Mouse (Mus musculus) heart, embryonic 13.5 days (tissue): Measurements from ENCODE around the gene Pofut1. TPM values are rescaled to one million over a fixed set of nuclear protein-coding genes. Genes with fewer than 3 reads are reported as not detected.
"Not testable (repeated sequence)": the region's sequence is repeated elsewhere in the genome, so short reads cannot be mapped to it uniquely, and the experiment has no call there.

Experiments
- ATAC-seq: fragments of 200-750 bp; cut with Nextera tagmentation; 2 replicates; pipeline ENCODE4 v1.8.0; 2017; ENCODE audit warnings: moderate TSS enrichment; ENCODE audit not compliant: insufficient number of reproducible peaks, low FRiP score, low TSS enrichment; ENCODE audit errors: extremely low read depth
- H3K27ac ChIP-seq: fragments of 300-500 bp; sonication (generic); replicated peaks from 2 replicates; pipeline ENCODE4 v1.5.1; 2015; ENCODE audit warnings: moderate library complexity, mild to moderate bottlenecking, inconsistent platforms
- H3K27me3 ChIP-seq: fragments of 300-500 bp; sonication (generic); replicated peaks from 2 replicates; pipeline ENCODE4 v1.6.1; 2015; ENCODE audit warnings: mild to moderate bottlenecking, inconsistent platforms
- H3K36me3 ChIP-seq: fragments of 300-500 bp; sonication (generic); 2 replicates; pipeline ENCODE4 v1.6.1; 2015; ENCODE audit warnings: mild to moderate bottlenecking, inconsistent platforms
- H3K4me1 ChIP-seq: fragments of 300-500 bp; sonication (generic); 2 replicates; pipeline ENCODE4 v1.6.1; 2015; ENCODE audit warnings: inconsistent platforms
- H3K4me2 ChIP-seq: fragments of 300-500 bp; sonication (generic); 2 replicates; pipeline ENCODE4 v1.6.1; 2015; ENCODE audit warnings: inconsistent platforms, mild to moderate bottlenecking, moderate library complexity
- H3K4me3 ChIP-seq: fragments of 300-500 bp; sonication (generic); 2 replicates; pipeline ENCODE4 v1.5.1; 2015; ENCODE audit warnings: moderate library complexity, mild to moderate bottlenecking, inconsistent platforms
- H3K9ac ChIP-seq: fragments of 300-500 bp; sonication (generic); 2 replicates; pipeline ENCODE4 v1.6.1; 2015; ENCODE audit warnings: inconsistent platforms, mild to moderate bottlenecking, moderate library complexity
- H3K9me3 ChIP-seq: fragments of 300-500 bp; sonication (generic); 2 replicates; pipeline ENCODE4 v1.6.1; 2016; ENCODE audit warnings: inconsistent platforms
- WGBS: fragments of 180-500 bp; shearing (Covaris S2); methylation state at CpG from one replicate; pipeline ENCODE4 v1.1.7; 2015; ENCODE audit warnings: mixed read lengths; 5-methylcytosine and 5-hydroxymethylcytosine counted together
- polyA plus RNA-seq: library from polyadenylated mRNA; unstranded; fragments of >200 nt; fragmentation: Nextera tagmentation; extraction: Ambion mirVana; gene quantifications from 2 replicates; pipeline ENCODE4 v1.2.1, GENCODE M21; 2015

Gene Pofut1
- polyA plus RNA-seq, 1 experiment from 2014 or later, result 4.6 TPM

DNA sequence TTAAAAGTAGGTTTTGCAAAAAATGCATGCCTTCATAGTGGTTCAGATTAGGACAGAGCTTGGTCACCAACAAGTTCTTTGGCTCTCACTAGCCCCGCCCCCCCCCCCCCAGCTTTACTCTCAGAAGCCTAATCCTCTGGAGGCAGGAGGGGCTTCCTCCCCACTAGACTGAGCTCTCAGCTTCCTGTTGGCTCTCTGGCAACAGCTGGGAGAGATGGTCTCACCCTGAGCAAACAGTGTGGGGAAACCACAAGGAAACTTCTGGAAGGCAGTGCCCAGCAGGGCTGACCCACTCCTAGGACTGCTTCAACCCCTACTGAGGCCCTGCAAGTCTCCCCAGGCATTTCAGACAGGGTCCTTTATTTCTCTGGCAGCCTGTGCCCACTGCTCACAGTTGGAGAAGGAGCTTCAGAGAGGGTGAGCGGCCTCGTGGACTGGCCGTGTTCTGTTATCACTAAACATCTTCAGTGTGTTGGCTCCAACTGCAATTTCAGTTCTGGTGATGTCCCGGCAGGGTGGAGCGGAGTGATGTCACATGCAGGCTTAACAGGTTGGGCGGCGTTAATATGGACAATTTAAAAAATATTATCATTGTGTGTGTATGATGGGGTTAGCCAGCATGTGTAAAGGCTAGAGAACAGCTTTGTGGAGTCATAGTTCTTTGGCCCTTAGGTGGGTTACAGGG, 29.0 kb downstream of the Pofut1 start:
- peaks cover 21% of the 10 kb centered on the region for H3K36me3 ChIP-seq
- not testable (repeated sequence) for H3K4me2 ChIP-seq, H3K9ac ChIP-seq, H3K27me3 ChIP-seq, H3K4me1 ChIP-seq, H3K4me3 ChIP-seq, ATAC-seq, H3K9me3 ChIP-seq, H3K27ac ChIP-seq
- 52% methylated on average over 8 of the region's 8 CpGs for WGBS

DNA sequence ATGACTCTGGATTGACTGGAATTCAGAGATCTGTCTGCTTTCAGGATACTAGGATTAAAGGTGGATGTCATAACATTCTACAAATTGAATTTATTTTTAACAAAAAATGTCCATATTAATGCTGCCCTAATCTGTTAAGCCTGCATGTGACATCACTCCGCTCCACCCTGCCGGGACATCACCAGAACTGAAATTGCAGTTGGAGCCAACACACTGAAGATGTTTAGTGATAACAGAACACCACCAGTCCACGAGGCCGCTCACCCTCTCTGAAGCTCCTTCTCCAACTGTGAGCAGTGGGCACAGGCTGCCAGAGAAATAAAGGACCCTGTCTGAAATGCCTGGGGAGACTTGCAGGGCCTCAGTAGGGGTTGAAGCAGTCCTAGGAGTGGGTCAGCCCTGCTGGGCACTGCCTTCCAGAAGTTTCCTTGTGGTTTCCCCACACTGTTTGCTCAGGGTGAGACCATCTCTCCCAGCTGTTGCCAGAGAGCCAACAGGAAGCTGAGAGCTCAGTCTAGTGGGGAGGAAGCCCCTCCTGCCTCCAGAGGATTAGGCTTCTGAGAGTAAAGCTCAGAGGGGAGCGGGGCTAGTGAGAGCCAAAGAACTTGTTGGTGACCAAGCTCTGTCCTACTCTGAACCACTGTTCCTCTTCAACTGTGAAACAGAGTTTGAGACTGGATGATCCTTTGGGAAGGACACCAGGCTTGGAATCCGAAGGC, 33.0 kb downstream of the Pofut1 start:
- not testable (repeated sequence) for ATAC-seq, H3K27ac ChIP-seq, H3K36me3 ChIP-seq, H3K4me1 ChIP-seq, H3K4me3 ChIP-seq, H3K27me3 ChIP-seq, H3K9ac ChIP-seq, H3K4me2 ChIP-seq, H3K9me3 ChIP-seq
- 63% methylated on average over 6 of the region's 6 CpGs for WGBS

DNA sequence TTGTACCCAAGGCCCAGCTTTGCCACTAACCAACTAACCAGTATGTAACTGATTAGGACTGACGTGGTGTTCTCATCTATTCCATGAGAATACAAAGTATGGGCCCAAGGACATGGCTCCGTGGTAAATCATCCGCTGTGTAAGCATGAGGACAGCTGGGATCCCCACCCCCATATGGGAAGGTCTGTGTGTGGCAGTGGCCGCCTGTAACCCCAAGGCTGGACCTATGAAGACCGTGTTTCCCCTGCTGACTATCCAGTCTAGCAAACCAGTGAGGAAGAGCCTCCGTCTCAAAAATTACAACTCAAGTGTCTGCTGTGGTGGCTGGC, 33.5 kb downstream of the Pofut1 start:
- WGBS, result 75% methylated on average over 6 of the region's 6 CpGs
- no peak for ATAC-seq
- Histone ChIP-seq H3K27ac (no peak overlapping the region), H3K27me3 (no peaks in the 10 kb centered on the region), H3K9me3 (no peaks in the 10 kb centered on the region), H3K4me1 (no peaks in the 10 kb centered on the region), H3K9ac (no peak overlapping the region), H3K4me3 (no peak overlapping the region), H3K4me2 (no peak overlapping the region), H3K36me3 (no peaks in the 10 kb centered on the region)

DNA sequence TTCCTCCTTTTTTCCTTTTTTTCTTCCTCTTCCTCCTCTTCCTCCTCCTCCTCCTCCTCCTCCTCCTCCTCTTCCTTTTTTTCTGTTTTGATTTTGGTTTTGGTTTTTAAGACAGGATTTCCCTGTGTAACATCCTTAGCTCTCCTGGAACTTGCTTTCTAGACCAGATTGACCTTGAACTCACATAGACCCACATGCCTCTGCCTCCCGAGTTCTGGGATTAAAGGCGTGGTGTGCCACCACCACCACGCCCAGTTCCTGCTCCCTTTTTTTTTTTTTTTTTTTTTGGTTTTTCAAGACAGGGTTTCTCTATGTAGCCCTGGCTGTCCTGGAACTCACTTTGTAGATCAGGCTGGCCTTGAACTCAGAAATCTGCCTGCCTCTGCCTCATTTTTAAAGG, 34.2 kb downstream of the Pofut1 start:
- not testable (repeated sequence) for H3K27me3 ChIP-seq, H3K4me1 ChIP-seq, H3K4me2 ChIP-seq, H3K9me3 ChIP-seq, H3K27ac ChIP-seq, ATAC-seq, H3K36me3 ChIP-seq, H3K9ac ChIP-seq, H3K4me3 ChIP-seq
- WGBS, result 69% methylated on average over 3 of the region's 3 CpGs

DNA sequence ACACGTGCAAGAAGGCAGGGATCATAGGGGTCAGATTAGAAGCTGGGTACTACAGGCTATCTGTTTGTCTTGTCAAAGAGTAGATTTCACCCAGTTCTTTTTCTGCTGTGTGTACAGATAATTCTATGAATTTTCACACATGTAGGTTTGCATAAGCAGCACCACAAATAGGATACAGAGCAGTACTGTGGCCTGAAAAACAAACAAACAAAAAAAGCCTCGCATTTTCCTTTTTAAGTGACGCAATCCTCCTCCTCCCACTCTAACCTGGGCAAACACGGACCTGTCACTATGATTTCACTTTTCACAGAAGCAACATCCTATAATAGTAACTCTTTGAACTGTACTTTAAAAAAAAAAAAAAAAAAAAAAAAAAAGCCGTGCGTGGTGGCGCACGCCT, 35.1 kb downstream of the Pofut1 start:
- no peaks in the 10 kb centered on the region for H3K9me3 ChIP-seq
- H3K4me1 ChIP-seq, result no peaks in the 10 kb centered on the region
- H3K36me3 ChIP-seq, result no peaks in the 10 kb centered on the region
- H3K4me2 ChIP-seq, result no peak overlapping the region
- no peaks in the 10 kb centered on the region for H3K27me3 ChIP-seq
- ATAC-seq, result no peak
- H3K4me3 ChIP-seq, result no peak overlapping the region
- no peak overlapping the region for H3K27ac ChIP-seq
- H3K9ac ChIP-seq, result no peak overlapping the region
- WGBS, result 83% methylated on average over 7 of the region's 8 CpGs

DNA sequence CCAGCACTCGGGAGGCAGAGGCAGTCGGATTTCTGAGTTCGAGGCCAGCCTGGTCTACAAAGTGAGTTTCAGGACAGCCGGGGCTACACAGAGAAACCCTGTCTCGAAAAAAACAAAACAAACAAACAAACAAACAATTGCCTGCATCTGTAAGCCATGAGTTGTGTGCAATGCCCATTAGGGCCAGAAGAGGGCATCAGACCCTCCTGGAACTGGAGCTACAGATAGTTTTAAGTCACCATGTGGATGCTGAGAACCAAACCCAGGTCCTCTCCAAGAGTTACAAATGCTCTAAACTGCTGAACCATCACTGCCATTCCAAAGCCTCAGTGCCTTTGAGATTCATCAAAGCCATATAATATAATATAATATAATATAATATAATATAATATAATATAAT, 35.5 kb downstream of the Pofut1 start:
- not testable (repeated sequence) for H3K9ac ChIP-seq, H3K9me3 ChIP-seq, H3K4me2 ChIP-seq, H3K27ac ChIP-seq, ATAC-seq, H3K4me3 ChIP-seq, H3K36me3 ChIP-seq, H3K4me1 ChIP-seq, H3K27me3 ChIP-seq
- 88% methylated on average over 5 of the region's 5 CpGs for WGBS

DNA sequence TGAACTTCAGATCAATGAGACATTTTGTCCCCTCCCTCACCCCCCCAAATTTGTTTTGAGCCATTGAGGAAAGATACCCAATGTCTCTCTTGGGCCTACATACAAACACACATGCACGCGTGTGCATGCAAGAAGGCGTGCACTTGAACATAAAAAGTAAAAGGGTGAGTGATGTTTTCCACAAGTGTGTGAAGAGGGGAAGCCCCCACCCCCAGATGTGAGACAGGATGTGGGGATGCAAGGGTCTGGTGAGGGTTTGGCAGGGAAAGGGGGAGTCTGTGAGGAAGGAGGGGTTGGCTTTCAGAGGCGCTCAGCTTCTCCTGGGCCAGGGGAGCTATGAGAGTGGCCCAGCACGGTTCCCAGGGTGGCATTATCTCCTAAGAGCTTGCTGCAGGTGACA, 37.0 kb downstream of the Pofut1 start:
- Histone ChIP-seq H3K36me3 (no peaks in the 10 kb centered on the region), H3K4me2 (no peak overlapping the region), H3K9ac (no peak overlapping the region), H3K9me3 (no peaks in the 10 kb centered on the region), H3K4me3 (no peak overlapping the region), H3K4me1 (no peaks in the 10 kb centered on the region), H3K27ac (no peak overlapping the region), H3K27me3 (no peaks in the 10 kb centered on the region)
- ATAC-seq, result no peak
- WGBS, result 86% methylated on average over 5 of the region's 5 CpGs

DNA sequence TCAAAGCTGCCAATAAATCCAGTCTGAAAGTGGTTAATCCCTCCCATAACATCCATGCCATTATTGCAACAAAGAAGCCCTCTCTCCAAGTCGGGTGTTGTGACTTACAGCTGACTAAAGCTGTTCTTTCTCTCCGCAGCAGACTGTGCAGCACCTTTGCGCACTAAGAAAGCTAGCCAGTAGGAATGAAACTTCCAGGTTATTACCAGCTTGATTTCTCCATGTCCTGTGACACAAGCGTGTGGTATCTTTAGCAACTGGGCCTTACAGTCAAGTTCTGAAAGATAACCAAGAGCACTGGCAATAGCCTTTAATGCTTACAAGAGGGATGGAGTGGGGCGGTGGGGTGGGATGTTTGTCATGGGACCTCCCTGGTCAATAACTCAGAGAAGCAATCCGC, 42.6 kb downstream of the Pofut1 start:
- 80% methylated on average over 6 of the region's 6 CpGs for WGBS
- peaks cover 10% of the 10 kb centered on the region for H3K4me1 ChIP-seq
- H3K9ac ChIP-seq, result no peak overlapping the region
- no peaks in the 10 kb centered on the region for H3K9me3 ChIP-seq
- no peak overlapping the region for H3K27ac ChIP-seq
- no peak overlapping the region for H3K4me3 ChIP-seq
- H3K4me2 ChIP-seq, result no peak overlapping the region
- no peak for ATAC-seq
- H3K27me3 ChIP-seq, result no peaks in the 10 kb centered on the region
- no peaks in the 10 kb centered on the region for H3K36me3 ChIP-seq

DNA sequence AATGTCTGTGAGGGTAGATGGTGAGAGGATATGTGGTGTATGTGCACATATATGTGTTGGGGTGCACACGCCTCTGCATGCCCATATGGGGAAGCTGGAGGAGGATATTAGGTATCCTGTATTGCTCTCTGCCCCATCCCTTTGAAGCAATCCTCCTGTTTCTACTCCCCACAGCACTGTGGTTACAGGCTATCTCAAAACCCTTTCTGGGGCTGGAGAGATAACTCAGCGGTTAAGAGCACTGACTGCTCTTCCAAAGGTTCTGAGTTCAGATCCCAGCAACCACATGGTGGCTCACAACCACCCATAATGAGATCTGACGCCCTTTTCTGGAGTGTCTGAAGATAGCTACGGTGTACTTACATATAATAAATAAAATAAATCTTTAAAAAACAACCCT, 45.2 kb downstream of the Pofut1 start:
- Histone ChIP-seq H3K9me3 (no peaks in the 10 kb centered on the region), H3K4me1 (peaks cover 15% of the 10 kb centered on the region), H3K27ac (no peak overlapping the region), H3K4me3 (no peak overlapping the region), H3K4me2 (no peak overlapping the region), H3K36me3 (no peaks in the 10 kb centered on the region), H3K9ac (no peak overlapping the region), H3K27me3 (no peaks in the 10 kb centered on the region)
- WGBS, result 71% methylated on average over 4 of the region's 4 CpGs
- ATAC-seq, result no peak

DNA sequence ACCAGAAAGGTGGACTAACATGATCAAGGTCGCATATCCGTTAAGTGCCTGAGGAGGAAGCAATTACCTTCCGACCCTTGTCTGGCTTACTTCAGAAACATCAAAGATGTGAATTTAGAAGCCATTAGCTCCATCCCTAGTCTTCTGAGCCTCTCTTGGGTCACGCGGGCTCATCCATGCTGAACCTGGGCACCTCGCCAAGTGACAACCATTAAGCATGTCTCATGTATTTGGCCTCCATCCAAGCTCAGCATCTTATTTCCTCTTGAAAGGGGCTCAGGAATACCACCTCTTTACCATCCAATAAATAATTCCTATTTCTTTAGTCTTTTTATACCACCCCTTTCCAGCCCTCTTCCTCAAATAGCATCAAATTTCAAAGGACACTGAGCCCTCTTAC, 46.5 kb downstream of the Pofut1 start:
- no peaks in the 10 kb centered on the region for H3K27me3 ChIP-seq
- 49% methylated on average over 6 of the region's 6 CpGs for WGBS
- no peak overlapping the region for H3K9ac ChIP-seq
- ATAC-seq, result no peak
- no peak overlapping the region for H3K27ac ChIP-seq
- no peaks in the 10 kb centered on the region for H3K9me3 ChIP-seq
- no peaks in the 10 kb centered on the region for H3K36me3 ChIP-seq
- H3K4me3 ChIP-seq, result no peak overlapping the region
- H3K4me2 ChIP-seq, result no peak overlapping the region
- H3K4me1 ChIP-seq, result peaks cover 26% of the 10 kb centered on the region

DNA sequence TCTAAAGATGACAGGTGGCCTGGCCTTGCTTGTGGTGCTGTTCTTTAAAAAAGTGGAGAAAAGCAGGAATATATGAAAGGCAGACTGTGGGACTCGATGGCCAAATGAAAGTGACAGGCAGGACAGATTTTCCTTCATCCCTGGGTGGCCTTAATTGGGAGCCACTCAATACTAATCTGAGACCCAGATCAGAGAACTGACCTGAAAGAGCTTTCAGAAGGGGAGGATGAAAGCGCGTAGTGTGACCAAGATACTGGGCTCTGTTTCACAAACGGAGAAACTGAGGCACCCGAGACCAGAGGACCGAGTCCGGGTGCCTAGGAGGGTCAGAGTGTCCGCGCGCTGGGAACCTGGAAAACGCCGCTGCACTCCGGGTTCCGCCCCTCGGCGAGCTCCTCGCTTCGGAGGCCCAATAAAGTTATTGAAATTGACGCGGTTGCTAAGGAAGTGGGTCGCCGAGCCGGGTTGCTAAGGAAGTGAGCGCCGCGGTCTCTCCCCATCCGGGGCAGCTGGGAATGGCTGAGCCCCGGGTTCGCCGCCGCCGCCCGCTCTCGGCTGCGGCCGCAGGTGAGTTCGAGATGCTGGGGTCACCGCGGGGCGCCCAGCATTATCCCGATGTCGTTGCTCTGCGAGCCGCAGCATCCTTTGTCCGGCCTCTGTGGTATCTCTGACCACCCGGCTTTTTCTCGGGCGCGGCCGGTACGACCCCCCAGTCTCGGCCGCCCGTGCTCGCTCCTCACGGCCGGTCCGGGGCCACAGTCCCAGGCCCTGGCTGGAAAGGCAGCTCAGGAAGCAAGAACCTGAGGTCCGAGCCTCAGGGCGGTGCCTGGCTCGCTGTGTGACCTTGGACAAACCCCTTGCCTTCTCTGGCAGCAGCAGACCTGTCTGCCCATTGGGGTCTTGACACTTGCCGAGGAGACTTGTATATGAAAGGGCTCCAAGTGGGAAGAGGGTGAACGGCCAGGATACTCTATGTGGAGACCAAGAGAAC, 49.9 kb downstream of the Pofut1 start, which contains the start of gene Kif3b:
Gene Kif3b, plus strand, starts transcription at position 476 of the 991 bp plus-strand sequence.
- H3K4me3 ChIP-seq, result peak within 1 kb of the TSS; percentile 86
- no peaks in the 10 kb centered on the region for H3K27me3 ChIP-seq
- H3K36me3 ChIP-seq, result 0 out of 2 replicates have a peak, but pooled peaks cover 4% of the 10 kb centered on the region
- peaks cover 26% of the 10 kb centered on the region for H3K4me1 ChIP-seq
- H3K4me2 ChIP-seq, result peak within 1 kb of the TSS; percentile 96
- under 1% methylated on average over 63 of the region's 63 CpGs for whole genome bisulfite sequencing
- ATAC-seq, result peak; percentile 46; the same call in 1 of the 2 replicates
- H3K9ac ChIP-seq, result peak within 1 kb of the TSS; percentile 95
- 0 out of 2 replicates have a peak within 1 kb of the TSS, but pooled peaks have one; percentile 2 for H3K27ac ChIP-seq
- no peaks in the 10 kb centered on the region for H3K9me3 ChIP-seq
